Mouse (Mus musculus): Measurements from ENCODE around the gene A130010J15Rik. TPM values are rescaled to one million over a fixed set of nuclear protein-coding genes. Genes with fewer than 3 reads are reported as not detected.

A130010J15Rik gene
- total and polyA plus RNA-seq, 2 experiments: 3.5 to 8.1 TPM

DNA sequence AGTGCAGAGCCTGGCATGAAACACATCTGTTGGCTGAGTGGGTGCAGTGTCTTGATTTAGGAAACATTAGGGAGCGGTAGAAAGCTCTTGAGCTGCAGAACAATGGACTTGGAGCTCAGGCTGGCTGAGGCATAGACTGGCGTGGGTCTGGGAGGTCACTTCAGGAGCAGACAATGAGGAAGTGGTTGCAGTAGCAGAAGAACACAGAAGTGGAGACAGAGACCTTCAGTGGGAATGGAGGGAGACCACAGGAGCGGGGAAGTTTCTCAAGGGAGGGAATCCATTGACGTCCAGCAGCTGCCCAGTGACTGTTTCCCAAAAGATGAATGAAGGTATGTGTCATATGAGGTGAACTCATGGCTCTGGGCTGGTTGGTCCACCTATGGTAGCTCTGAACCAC lies 22.7 kb upstream of the A130010J15Rik start:
- Histone ChIP-seq H3K27ac (replicated peaks; ENCODE audit: insufficient read depth, low read depth, low read length) (no peak overlapping the region), H3K4me1 (ENCODE audit: control insufficient read depth, insufficient read depth, low read length) (no peaks in the 10 kb centered on the region), H3K4me3 (ENCODE audit: insufficient read depth, low read depth, low read length) (no peak overlapping the region), H3K9ac (ENCODE audit: low read depth, low read length) (no peak overlapping the region), H3K79me2 (ENCODE audit: control insufficient read depth, insufficient read depth, low read length) (no peaks in the 10 kb centered on the region), H3K36me3 (ENCODE audit: control insufficient read depth, insufficient read depth, low read length) (no peaks in the 10 kb centered on the region), H3K27me3 (ENCODE audit: control insufficient read depth, insufficient read depth, low read length) (no peaks in the 10 kb centered on the region)
- no peak for DNase-seq (ENCODE audit: extremely low read depth, low read depth, low spot score)
- no peak for TF ChIP-seq CTCF (IDR thresholded peaks at IDR 0.05; ENCODE audit: low read depth, low read length)
- no peak for TF ChIP-seq POLR2A (IDR thresholded peaks at IDR 0.05; ENCODE audit: extremely low read depth, insufficient read depth, low read length)
- 74% methylated on average over 4 of the region's 4 CpGs for WGBS

DNA sequence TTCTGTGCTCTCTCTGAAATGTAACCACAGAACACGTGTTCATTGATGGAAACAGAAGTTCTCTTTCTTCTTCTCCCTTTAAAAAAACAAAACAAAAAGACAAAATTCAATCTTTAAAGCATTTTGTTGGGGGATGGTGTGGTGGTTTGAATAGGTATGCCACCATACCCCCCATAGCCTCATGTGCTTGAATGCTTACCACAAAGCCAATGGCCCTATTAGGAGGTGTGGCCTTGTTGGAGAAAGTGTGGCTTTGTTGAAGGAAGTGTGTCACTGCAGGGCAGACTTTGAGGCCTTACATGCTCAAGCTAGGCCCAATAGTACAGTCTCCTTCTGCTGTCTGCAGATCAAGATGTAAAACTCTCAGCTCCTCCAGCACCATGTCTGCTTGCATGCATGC lies 21.4 kb upstream of the A130010J15Rik start:
- no peaks in the 10 kb centered on the region for H3K27me3 ChIP-seq (ENCODE audit: control insufficient read depth, insufficient read depth, low read length)

DNA sequence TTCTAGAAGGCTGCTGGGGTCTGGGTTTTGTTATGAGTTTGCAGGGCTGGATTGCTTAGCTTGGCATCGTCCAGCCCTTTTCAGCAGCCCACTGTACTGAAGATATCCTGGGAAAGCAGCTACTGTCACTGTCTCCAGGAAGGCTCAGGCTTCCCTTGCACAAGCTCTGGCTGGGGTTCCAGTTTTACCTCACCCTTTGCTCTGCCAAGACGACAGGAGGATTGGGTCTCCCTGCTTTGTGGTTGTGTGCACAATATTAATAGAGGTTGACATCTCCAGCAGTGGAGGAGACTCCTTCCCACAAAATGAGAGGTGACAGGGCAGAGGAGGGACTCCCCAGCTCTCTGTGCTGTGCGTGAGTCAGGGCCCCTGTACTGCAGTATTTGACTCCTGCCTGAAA lies 18.6 kb upstream of the A130010J15Rik start:
- H3K36me3 ChIP-seq (ENCODE audit: control insufficient read depth, insufficient read depth, low read length): no peaks in the 10 kb centered on the region
- no peak overlapping the region for H3K27ac ChIP-seq (replicated peaks; ENCODE audit: insufficient read depth, low read depth, low read length)
- no peak for DNase-seq (ENCODE audit: extremely low read depth, low read depth, low spot score)
- no peak for TF ChIP-seq CTCF (IDR thresholded peaks at IDR 0.05; ENCODE audit: low read depth, low read length)
- TF ChIP-seq POLR2A (IDR thresholded peaks at IDR 0.05; ENCODE audit: extremely low read depth, insufficient read depth, low read length): no peak
- peaks cover 6% of the 10 kb centered on the region; the same call in 1 of the 2 replicates for H3K4me1 ChIP-seq (ENCODE audit: control insufficient read depth, insufficient read depth, low read length)
- no peak overlapping the region for H3K9ac ChIP-seq (ENCODE audit: low read depth, low read length)
- H3K4me3 ChIP-seq (ENCODE audit: insufficient read depth, low read depth, low read length): no peak overlapping the region
- H3K79me2 ChIP-seq (ENCODE audit: control insufficient read depth, insufficient read depth, low read length): peaks cover 12% of the 10 kb centered on the region; the same call in 1 of the 2 replicates
- H3K27me3 ChIP-seq (ENCODE audit: control insufficient read depth, insufficient read depth, low read length): no peaks in the 10 kb centered on the region
- WGBS: 81% methylated on average over 3 of the region's 3 CpGs

More for the DNA sequence above, 21.4 kb upstream of the A130010J15Rik start:
- TF ChIP-seq POLR2A (IDR thresholded peaks at IDR 0.05; ENCODE audit: extremely low read depth, insufficient read depth, low read length) (no peak), CTCF (IDR thresholded peaks at IDR 0.05; ENCODE audit: low read depth, low read length) (no peak)
- Histone ChIP-seq H3K9ac (ENCODE audit: low read depth, low read length) (no peak overlapping the region), H3K79me2 (ENCODE audit: control insufficient read depth, insufficient read depth, low read length) (no peaks in the 10 kb centered on the region), H3K4me1 (ENCODE audit: control insufficient read depth, insufficient read depth, low read length) (no peaks in the 10 kb centered on the region), H3K27ac (replicated peaks; ENCODE audit: insufficient read depth, low read depth, low read length) (no peak overlapping the region), H3K36me3 (ENCODE audit: control insufficient read depth, insufficient read depth, low read length) (no peaks in the 10 kb centered on the region), H3K4me3 (ENCODE audit: insufficient read depth, low read depth, low read length) (no peak overlapping the region)
- WGBS: 87% methylated on average over 1 of the region's 1 CpGs
- no peak for DNase-seq (ENCODE audit: extremely low read depth, low read depth, low spot score)

DNA sequence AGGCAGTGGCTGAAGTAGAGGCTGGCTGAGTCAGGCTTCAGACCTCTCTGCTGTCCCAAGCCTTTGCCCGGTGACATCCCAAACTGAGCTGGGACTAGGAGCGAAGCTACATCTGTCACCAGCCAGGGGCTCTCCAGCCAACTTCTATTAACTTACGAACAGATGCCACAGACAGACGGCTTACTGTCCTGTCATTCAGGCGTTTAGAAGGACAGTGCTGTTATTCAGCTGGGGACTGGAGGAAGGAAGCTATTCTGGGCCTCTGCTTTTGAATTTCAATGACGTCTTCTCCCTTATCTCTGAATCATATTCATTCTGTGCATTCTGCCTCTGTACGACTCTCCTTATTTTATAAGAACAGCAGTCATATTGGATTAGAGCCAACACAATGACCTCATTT lies 16.7 kb upstream of the A130010J15Rik start:
- no peak for DNase-seq (ENCODE audit: extremely low read depth, low read depth, low spot score)
- Histone ChIP-seq H3K79me2 (ENCODE audit: control insufficient read depth, insufficient read depth, low read length) (peaks cover 13% of the 10 kb centered on the region; the same call in 1 of the 2 replicates), H3K9ac (ENCODE audit: low read depth, low read length) (no peak overlapping the region), H3K36me3 (ENCODE audit: control insufficient read depth, insufficient read depth, low read length) (no peaks in the 10 kb centered on the region), H3K4me1 (ENCODE audit: control insufficient read depth, insufficient read depth, low read length) (peaks cover 18% of the 10 kb centered on the region), H3K4me3 (ENCODE audit: insufficient read depth, low read depth, low read length) (no peak overlapping the region), H3K27ac (replicated peaks; ENCODE audit: insufficient read depth, low read depth, low read length) (no peak overlapping the region), H3K27me3 (ENCODE audit: control insufficient read depth, insufficient read depth, low read length) (no peaks in the 10 kb centered on the region)
- 75% methylated on average over 7 of the region's 7 CpGs for WGBS
- TF ChIP-seq POLR2A (IDR thresholded peaks at IDR 0.05; ENCODE audit: extremely low read depth, insufficient read depth, low read length) (no peak), CTCF (IDR thresholded peaks at IDR 0.05; ENCODE audit: low read depth, low read length) (no peak)

DNA sequence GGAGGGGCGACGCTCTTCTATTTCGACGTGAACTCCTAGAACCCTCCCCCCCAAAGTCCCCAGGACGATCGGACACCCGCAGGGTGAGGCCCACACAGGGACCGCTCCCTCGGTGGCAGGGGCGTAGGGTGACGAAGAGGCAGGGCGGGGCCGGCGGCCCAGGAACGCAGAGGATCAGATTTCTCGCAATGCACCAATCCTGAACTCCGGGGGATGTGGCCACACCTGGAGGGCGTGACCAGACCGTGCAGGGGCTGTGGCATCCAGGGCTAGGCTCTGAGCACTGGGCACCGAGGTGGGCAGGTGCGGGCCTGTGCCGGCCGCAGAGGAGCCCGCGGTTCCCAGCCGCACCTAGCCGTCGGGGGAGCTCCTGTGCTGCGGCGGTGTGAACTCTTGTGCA lies 15.0 kb upstream of the A130010J15Rik start, which contains the start of gene Irf6:
TSS of gene Irf6 (plus strand) at position 240 of the 400 bp plus-strand sequence.
- DNase-seq (ENCODE audit: extremely low read depth, low read depth, low spot score): peak; percentile 87
- H3K79me2 ChIP-seq (ENCODE audit: control insufficient read depth, insufficient read depth, low read length): peaks cover 13% of the 10 kb centered on the region; the same call in 1 of the 2 replicates
- peak within 1 kb of the TSS; percentile 91 for H3K9ac ChIP-seq (ENCODE audit: low read depth, low read length)
- H3K4me3 ChIP-seq (ENCODE audit: insufficient read depth, low read depth, low read length): peak within 1 kb of the TSS; percentile 87
- peak within 1 kb of the TSS; percentile 67 for H3K27ac ChIP-seq (replicated peaks; ENCODE audit: insufficient read depth, low read depth, low read length)
- no peaks in the 10 kb centered on the region for H3K27me3 ChIP-seq (ENCODE audit: control insufficient read depth, insufficient read depth, low read length)
- WGBS: 3% methylated on average over 30 of the region's 30 CpGs
- TF ChIP-seq POLR2A (IDR thresholded peaks at IDR 0.05; ENCODE audit: extremely low read depth, insufficient read depth, low read length) (peak; percentile 95), CTCF (IDR thresholded peaks at IDR 0.05; ENCODE audit: low read depth, low read length) (no peak)
- H3K4me1 ChIP-seq (ENCODE audit: control insufficient read depth, insufficient read depth, low read length): peaks cover 18% of the 10 kb centered on the region
- H3K36me3 ChIP-seq (ENCODE audit: control insufficient read depth, insufficient read depth, low read length): no peaks in the 10 kb centered on the region

DNA sequence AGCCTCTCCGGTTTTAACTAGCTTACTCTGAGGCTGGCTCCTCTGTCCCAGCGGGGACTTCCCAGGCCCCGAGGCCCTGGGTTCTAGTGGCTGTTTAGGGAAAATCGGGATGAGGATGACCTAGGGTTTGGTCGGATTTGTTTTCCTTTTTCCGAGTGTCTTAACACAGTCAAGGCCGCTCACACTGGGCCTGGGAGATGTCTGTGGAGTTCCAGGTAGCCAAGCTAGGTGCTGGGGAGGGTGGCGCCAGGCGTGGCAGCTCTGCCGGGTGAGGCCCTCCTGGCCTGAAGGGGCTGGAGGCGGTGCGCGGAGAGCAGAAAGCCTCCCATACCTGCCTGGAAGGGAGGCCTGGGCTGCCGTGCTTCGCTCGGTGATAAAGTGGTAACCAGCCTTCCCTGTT lies 14.3 kb upstream of the A130010J15Rik start:
- peaks cover 15% of the 10 kb centered on the region; the same call in 1 of the 2 replicates for H3K79me2 ChIP-seq (ENCODE audit: control insufficient read depth, insufficient read depth, low read length)
- TF ChIP-seq CTCF (IDR thresholded peaks at IDR 0.05; ENCODE audit: low read depth, low read length): no peak
- no peak for TF ChIP-seq POLR2A (IDR thresholded peaks at IDR 0.05; ENCODE audit: extremely low read depth, insufficient read depth, low read length)
- H3K4me1 ChIP-seq (ENCODE audit: control insufficient read depth, insufficient read depth, low read length): peaks cover 23% of the 10 kb centered on the region
- peak overlapping the region; percentile 91 for H3K9ac ChIP-seq (ENCODE audit: low read depth, low read length)
- no peaks in the 10 kb centered on the region for H3K36me3 ChIP-seq (ENCODE audit: control insufficient read depth, insufficient read depth, low read length)
- WGBS: 23% methylated on average over 16 of the region's 16 CpGs
- peak; percentile 35 for DNase-seq (ENCODE audit: extremely low read depth, low read depth, low spot score)
- peak overlapping the region; percentile 67 for H3K27ac ChIP-seq (replicated peaks; ENCODE audit: insufficient read depth, low read depth, low read length)
- H3K27me3 ChIP-seq (ENCODE audit: control insufficient read depth, insufficient read depth, low read length): no peaks in the 10 kb centered on the region
- H3K4me3 ChIP-seq (ENCODE audit: insufficient read depth, low read depth, low read length): peak overlapping the region; percentile 87

Measured in liver, adult 2 months (tissue).